Mouse (Mus musculus): ENCODE data around the gene Trim37. TPM values are rescaled to one million over a fixed set of nuclear protein-coding genes. Genes with fewer than 3 reads are reported as not detected.
"Not testable (repeated sequence)": the region's sequence is repeated elsewhere in the genome, so short reads cannot be mapped to it uniquely, and the experiment has no call there.

The Trim37 gene
- polyA plus RNA-seq, 1 experiment from 2014 or later: 14.0 TPM

DNA sequence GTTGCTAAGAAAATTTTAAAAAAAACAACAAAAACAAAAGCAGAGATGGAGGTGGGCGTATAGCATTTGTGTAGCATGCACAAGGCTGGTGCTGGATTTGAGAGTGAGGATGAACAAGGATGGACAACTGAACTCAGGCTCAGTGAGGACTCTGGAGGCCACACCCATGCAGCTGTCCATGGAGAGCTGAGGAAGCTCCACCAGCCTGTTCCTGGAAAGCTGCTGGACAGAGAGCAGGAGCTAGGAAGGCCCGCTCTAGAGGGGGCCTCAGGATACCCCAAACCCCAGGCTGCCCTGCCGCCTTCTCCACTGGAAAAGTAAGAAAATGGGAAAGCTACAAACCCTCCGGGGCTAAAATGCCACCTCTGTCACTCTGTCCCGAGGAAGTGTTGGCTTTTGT is 130.4 kb downstream of the Trim37 start:
- no peaks in the 10 kb centered on the region for H3K9me3 ChIP-seq (replicated peaks; ENCODE audit: control insufficient read depth, low read length)
- H3K36me3 ChIP-seq (ENCODE audit: control insufficient read depth, insufficient read depth): no peaks in the 10 kb centered on the region
- WGBS (ENCODE audit: insufficient replicate concordance): 75% methylated on average over 5 of the region's 5 CpGs
- no peak for ATAC-seq (ENCODE audit: low read depth)
- H3K4me2 ChIP-seq (ENCODE audit: low read depth, low read length): no peak overlapping the region
- no peak overlapping the region for H3K27ac ChIP-seq (ENCODE audit: low read length)
- H3K4me3 ChIP-seq (ENCODE audit: low read depth, low read length): no peak overlapping the region
- H3K4me1 ChIP-seq (ENCODE audit: control insufficient read depth, low read depth, low read length): no peaks in the 10 kb centered on the region
- no peak overlapping the region for H3K9ac ChIP-seq (ENCODE audit: low read depth, low read length)
- H3K27me3 ChIP-seq (ENCODE audit: control insufficient read depth, insufficient read depth, low read depth, low read length): no peaks in the 10 kb centered on the region

DNA sequence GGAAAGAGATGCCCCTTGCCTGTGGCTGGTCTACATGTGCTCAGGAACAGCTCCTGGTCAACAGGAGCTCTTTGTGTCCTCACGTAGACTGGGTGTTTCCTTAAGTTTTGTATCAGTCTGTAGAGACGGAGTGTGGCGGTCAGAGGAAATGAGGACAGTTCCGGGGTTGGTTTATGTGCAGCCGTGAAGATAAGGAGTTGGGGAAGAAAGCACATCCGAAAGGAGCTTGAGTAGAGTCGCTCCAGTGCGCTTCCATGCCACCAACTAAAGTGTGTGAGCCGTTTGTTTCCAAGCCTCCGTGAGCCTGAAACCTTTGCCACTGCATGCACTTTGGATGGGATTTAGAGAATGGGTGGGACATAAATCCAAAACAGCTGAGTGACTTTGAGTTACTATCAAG is 132.9 kb downstream of the Trim37 start:
- Histone ChIP-seq H3K9me3 (replicated peaks; ENCODE audit: control insufficient read depth, low read length) (no peaks in the 10 kb centered on the region), H3K27me3 (ENCODE audit: control insufficient read depth, insufficient read depth, low read depth, low read length) (no peaks in the 10 kb centered on the region), H3K36me3 (ENCODE audit: control insufficient read depth, insufficient read depth) (no peaks in the 10 kb centered on the region), H3K4me2 (ENCODE audit: low read depth, low read length) (no peak overlapping the region; the same call in 1 of the 2 replicates), H3K9ac (ENCODE audit: low read depth, low read length) (no peak overlapping the region), H3K4me1 (ENCODE audit: control insufficient read depth, low read depth, low read length) (no peaks in the 10 kb centered on the region), H3K4me3 (ENCODE audit: low read depth, low read length) (no peak overlapping the region), H3K27ac (ENCODE audit: low read length) (no peak overlapping the region)
- ATAC-seq (ENCODE audit: low read depth): 0 out of 2 replicates have a peak, but pooled peaks have one; percentile 35
- WGBS (ENCODE audit: insufficient replicate concordance): 18% methylated on average over 10 of the region's 10 CpGs

DNA sequence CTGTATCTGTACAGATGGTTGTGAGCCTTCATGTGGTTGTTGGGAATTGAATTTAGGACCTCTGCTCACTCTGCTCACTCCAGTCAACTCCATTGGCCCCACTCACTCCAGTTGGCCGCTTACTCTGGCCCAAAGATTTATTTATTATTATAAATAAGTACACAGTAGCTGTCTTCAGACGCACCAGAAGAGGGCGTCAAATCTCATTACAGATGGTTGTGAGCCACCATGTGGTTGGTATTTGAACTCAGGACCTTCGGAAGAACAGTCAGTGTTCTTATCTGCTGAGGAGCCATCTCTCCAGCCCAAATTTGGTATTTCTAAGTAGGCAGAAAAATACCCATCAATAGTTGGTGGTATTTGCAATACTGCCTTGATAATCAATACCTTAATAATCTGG is 134.8 kb downstream of the Trim37 start:
- not testable (repeated sequence) for H3K27me3 ChIP-seq (ENCODE audit: control insufficient read depth, insufficient read depth, low read depth, low read length); H3K4me3 ChIP-seq (ENCODE audit: low read depth, low read length); H3K4me1 ChIP-seq (ENCODE audit: control insufficient read depth, low read depth, low read length); ATAC-seq (ENCODE audit: low read depth); H3K9me3 ChIP-seq (replicated peaks; ENCODE audit: control insufficient read depth, low read length); H3K4me2 ChIP-seq (ENCODE audit: low read depth, low read length); H3K9ac ChIP-seq (ENCODE audit: low read depth, low read length); H3K36me3 ChIP-seq (ENCODE audit: control insufficient read depth, insufficient read depth); H3K27ac ChIP-seq (ENCODE audit: low read length)
- WGBS (ENCODE audit: insufficient replicate concordance): 57% methylated on average over 4 of the region's 4 CpGs

DNA sequence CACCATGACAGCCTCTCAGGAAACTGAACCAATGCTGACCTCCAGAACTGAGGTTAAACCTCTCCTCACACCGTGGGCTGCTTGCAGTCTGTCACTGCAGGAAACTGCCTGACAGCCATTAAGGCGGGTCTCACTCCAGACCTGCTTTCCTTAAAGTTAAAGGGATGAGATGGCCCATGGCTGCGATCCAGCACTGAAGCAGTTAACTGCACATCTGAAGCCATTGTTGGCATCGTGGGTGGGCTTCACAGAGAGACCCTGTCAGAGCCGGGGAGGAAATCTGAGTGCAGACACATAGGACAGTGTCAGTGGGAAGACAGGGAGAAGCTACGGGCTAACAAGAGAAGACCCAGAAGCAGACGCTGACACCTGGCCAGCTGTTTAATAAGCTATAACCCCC is 137.1 kb downstream of the Trim37 start:
- no peaks in the 10 kb centered on the region for H3K4me1 ChIP-seq (ENCODE audit: control insufficient read depth, low read depth, low read length)
- H3K4me3 ChIP-seq (ENCODE audit: low read depth, low read length): no peak overlapping the region
- WGBS (ENCODE audit: insufficient replicate concordance): 36% methylated on average over 7 of the region's 7 CpGs
- no peak overlapping the region for H3K9ac ChIP-seq (ENCODE audit: low read depth, low read length)
- H3K4me2 ChIP-seq (ENCODE audit: low read depth, low read length): no peak overlapping the region
- no peaks in the 10 kb centered on the region for H3K36me3 ChIP-seq (ENCODE audit: control insufficient read depth, insufficient read depth)
- no peaks in the 10 kb centered on the region for H3K27me3 ChIP-seq (ENCODE audit: control insufficient read depth, insufficient read depth, low read depth, low read length)
- no peak for ATAC-seq (ENCODE audit: low read depth)
- H3K27ac ChIP-seq (ENCODE audit: low read length): no peak overlapping the region
- H3K9me3 ChIP-seq (replicated peaks; ENCODE audit: control insufficient read depth, low read length): no peaks in the 10 kb centered on the region

DNA sequence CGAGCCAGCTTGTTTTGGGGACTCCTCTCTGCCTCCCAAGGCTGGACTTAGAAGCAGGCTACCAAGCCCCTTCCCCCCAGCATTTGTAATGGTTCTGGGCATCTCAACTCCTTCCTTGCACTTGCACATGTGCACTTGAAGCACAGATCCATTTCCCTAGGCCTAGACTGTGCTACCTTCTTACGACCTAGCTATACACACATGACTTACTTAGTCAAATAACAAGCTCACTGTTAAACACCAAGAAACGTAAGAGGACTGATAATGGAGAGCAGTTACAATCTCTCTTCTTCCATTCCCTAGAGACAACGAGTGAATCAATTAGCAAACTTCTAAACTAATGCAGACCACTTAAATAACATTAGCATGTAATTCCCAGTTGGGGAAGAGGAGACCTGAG is 139.4 kb downstream of the Trim37 start:
- Histone ChIP-seq H3K9me3 (replicated peaks; ENCODE audit: control insufficient read depth, low read length) (no peaks in the 10 kb centered on the region), H3K27me3 (ENCODE audit: control insufficient read depth, insufficient read depth, low read depth, low read length) (no peaks in the 10 kb centered on the region), H3K9ac (ENCODE audit: low read depth, low read length) (no peak overlapping the region), H3K4me2 (ENCODE audit: low read depth, low read length) (no peak overlapping the region), H3K36me3 (ENCODE audit: control insufficient read depth, insufficient read depth) (no peaks in the 10 kb centered on the region), H3K4me1 (ENCODE audit: control insufficient read depth, low read depth, low read length) (no peaks in the 10 kb centered on the region), H3K4me3 (ENCODE audit: low read depth, low read length) (no peak overlapping the region), H3K27ac (ENCODE audit: low read length) (no peak overlapping the region)
- 61% methylated on average over 4 of the region's 4 CpGs for WGBS (ENCODE audit: insufficient replicate concordance)
- ATAC-seq (ENCODE audit: low read depth): no peak

DNA sequence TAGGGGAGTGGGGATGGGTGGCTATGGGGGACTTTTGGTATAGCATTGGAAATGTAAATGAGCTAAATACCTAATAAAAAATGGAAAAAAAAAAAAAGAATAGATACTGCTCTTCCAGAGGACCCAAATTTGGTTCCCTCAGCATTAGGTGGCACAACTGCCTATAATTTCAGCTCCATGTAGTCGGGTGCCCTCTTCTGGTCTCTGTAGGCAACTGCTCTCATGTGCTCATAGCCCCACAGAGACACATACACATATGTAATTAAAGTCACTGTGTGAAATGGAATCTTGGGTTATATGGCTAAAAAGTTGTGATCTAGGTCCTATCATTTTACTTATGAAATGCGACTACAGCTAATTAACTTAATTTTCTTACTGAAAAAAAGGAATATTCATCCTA is 141.9 kb downstream of the Trim37 start:
- H3K4me3 ChIP-seq (ENCODE audit: low read depth, low read length): no peak overlapping the region
- no peaks in the 10 kb centered on the region for H3K36me3 ChIP-seq (ENCODE audit: control insufficient read depth, insufficient read depth)
- no peak overlapping the region for H3K9ac ChIP-seq (ENCODE audit: low read depth, low read length)
- H3K27me3 ChIP-seq (ENCODE audit: control insufficient read depth, insufficient read depth, low read depth, low read length): no peaks in the 10 kb centered on the region
- H3K9me3 ChIP-seq (replicated peaks; ENCODE audit: control insufficient read depth, low read length): 0 out of 2 replicates have a peak, but pooled peaks cover 2% of the 10 kb centered on the region
- WGBS (ENCODE audit: insufficient replicate concordance): 59% methylated on average over 2 of the region's 2 CpGs
- no peak overlapping the region for H3K27ac ChIP-seq (ENCODE audit: low read length)
- no peaks in the 10 kb centered on the region for H3K4me1 ChIP-seq (ENCODE audit: control insufficient read depth, low read depth, low read length)
- H3K4me2 ChIP-seq (ENCODE audit: low read depth, low read length): no peak overlapping the region
- no peak for ATAC-seq (ENCODE audit: low read depth)

MicroRNA genes within 50 kb of the gene (microRNA counts, 519-probe panel; counts per million panel counts)
- 3,098 counts per million, percentile 85 among the panel's probes with 10 or more counts for microRNA mmu-miR-301a

Small RNA genes lying within 50 kb of the gene (microRNA-seq; reads per million reads assigned to microRNA genes)
- gene Mir301: 753 reads per million, percentile 73 among the genes with 10 or more reads in this experiment

Other genes starting within 250 kb of the Trim37 start
- gene Ypel2, start 133.4 kb upstream of the Trim37 start, polyA plus RNA-seq (2015; fragmentation: Nextera tagmentation; extraction: Ambion mirVana): 1.8 and 2.4 TPM in 2 replicates
- 4.7 and 5.2 TPM in 2 replicates for gene Gdpd1, start 53.0 kb upstream of the Trim37 start, polyA plus RNA-seq (2015; fragmentation: Nextera tagmentation; extraction: Ambion mirVana)
- gene Smg8, start 40.3 kb upstream of the Trim37 start, polyA plus RNA-seq (2015; fragmentation: Nextera tagmentation; extraction: Ambion mirVana): 6.7 and 7.2 TPM in 2 replicates
- gene Prr11, start 18.4 kb upstream of the Trim37 start, polyA plus RNA-seq (2015; fragmentation: Nextera tagmentation; extraction: Ambion mirVana): 4.7 and 5.4 TPM in 2 replicates
- gene Ska2, start 17.8 kb upstream of the Trim37 start, polyA plus RNA-seq (2015; fragmentation: Nextera tagmentation; extraction: Ambion mirVana): 20.6 and 25.6 TPM in 2 replicates
- gene Ppm1e, start 231.9 kb downstream of the Trim37 start, polyA plus RNA-seq (2015; fragmentation: Nextera tagmentation; extraction: Ambion mirVana): 1.1 and 1.6 TPM in 2 replicates

All from liver, embryonic 16.5 days (tissue).